Mouse (Mus musculus) cerebellum, adult 8-10 months (tissue): ENCODE measurements around the gene Lbhd1.
"Not testable (repeated sequence)": the region's sequence is repeated elsewhere in the genome, so short reads cannot be mapped to it uniquely, and the experiment has no call there.

ENCODE experiments used
- DNase-seq: peaks from one replicate; pipeline ENCODE4 v3.0.0; 2022

Lbhd1 gene

DNA sequence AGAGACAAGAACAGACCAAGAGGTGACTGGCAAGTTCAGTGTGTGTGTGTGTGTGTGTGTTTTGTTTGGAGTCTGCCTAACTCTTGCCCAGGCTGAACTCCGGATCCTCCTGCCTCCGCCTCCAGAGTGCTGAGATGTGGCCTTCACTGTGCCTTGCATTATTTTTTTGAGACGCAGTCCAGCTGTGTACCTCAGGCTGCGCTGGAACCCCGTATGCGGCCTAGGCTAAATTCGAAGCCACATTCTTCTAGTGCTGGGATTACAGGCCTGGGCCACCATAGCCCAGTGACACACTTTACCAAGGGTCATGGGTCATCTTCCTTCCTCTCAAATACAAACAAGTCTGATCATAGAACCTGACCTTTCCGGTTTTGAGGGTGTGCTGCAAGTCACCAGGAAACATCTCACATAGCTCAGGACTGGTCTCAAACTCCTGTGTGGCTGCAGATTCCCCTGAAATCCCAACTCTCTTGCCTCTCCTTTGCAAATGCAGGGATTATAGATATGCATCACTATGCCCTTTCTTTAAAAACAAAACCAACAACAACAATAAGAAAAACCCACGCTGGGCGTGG lies 11.2 kb upstream of the Lbhd1 start:
- DNase-seq = no peak

DNA sequence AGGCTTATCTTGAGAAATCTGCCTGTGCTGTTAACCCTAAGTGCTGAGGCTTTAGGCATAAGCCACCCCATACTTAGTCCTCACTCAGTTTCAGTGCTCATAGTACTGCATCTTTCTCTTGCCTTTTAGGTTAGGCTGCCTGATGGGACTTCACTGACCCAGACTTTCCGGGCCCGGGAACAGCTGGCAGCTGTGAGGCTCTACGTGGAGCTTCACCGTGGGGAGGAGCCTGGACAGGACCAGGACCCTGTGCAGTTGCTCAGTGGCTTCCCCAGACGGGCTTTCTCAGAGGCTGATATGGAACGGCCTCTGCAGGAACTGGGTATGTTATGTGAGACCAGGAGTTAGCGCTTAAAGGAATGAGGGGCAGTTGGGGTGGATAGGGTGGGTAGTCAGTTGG lies 8.5 kb upstream of the Lbhd1 start:
- no peak for DNase-seq

DNA sequence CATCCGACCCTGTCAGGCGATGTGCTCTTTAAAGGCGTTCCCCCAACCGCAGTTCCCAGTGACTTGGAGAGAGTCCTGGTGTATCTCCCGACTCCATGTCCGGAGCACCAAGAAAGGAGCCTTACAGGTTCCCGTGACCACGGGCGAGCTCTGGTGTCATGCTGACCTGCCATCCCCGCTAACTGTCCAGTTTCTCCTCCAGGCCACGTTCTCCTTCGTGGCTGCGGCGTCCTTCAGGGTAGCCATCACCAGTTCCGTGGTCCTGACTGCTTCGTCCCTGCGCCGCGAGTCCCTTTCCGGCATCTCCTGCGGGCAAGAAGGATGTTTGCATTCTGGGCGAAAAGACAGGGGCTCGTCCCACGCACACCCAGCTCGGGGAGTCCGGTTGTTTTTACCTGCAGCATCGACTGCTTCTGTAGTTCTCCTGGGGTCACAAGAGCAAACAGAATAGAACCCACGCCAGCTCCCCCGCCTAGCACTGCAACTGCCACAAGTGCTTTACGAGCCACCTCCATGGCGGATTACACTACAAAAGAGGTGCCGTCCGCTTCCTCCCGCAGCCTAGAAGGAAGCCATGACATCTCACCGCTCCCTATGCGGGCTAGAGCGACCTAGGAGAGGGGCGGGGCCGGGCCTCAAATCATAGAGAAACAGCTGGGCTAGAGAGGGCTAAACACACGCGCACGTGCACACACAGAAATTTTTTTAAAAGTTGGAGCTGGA lies 3.1 kb upstream of the Lbhd1 start, which contains the start of gene Uqcc3:
TSS of gene Uqcc3 (minus strand) at position 613 of the 723 bp plus-strand sequence.
- DNase-seq = peak; percentile 86

DNA sequence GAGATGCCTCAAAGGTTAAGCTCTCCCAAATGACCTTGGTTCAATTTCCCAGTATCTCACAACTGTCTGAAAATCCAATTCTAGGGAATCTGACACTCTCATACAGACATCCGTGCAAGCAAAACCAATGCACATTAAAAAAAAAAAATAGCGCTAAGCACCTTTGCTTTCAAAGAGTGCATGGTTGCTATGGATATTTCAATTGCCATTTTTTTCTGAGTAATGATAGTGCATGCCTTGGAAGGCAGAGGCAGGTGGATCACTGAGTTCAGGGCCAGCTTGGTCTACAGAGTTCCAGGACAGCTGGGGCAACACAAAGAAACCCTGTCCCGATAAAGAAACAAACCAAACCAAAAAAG lies 2.5 kb upstream of the Lbhd1 start:
- no peak for DNase-seq

DNA sequence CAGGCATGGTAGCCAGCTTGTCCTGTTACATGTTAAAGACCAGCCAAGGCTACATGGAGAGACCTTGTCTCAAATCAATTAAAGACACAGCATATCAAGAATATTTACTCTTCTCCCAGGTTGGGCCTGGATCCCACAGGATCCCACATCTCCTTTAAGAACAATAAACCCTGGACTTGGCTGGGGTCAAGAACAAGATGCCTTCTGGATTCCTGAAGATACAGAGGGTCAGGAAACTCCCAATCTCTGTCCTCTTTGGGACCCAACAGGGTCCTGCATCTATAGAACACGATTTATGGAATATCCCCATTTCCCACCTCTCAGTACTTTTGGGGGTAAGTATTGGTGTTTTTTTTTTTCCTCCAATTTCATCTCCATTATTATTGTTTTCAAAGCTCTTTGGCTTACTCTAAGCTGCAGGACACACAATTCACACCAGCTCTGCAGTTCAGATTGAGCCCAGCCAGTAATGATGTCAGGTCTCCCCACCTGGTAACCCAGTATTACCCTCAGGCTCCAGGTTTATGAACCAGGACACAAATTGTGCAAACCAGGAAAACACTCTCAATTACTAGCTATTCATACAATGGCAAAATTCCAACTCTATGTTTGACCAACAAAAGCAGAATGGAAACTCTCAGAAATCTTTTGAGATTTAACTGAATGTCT lies 3.5 kb downstream of the Lbhd1 start:
- no peak for DNase-seq

DNA sequence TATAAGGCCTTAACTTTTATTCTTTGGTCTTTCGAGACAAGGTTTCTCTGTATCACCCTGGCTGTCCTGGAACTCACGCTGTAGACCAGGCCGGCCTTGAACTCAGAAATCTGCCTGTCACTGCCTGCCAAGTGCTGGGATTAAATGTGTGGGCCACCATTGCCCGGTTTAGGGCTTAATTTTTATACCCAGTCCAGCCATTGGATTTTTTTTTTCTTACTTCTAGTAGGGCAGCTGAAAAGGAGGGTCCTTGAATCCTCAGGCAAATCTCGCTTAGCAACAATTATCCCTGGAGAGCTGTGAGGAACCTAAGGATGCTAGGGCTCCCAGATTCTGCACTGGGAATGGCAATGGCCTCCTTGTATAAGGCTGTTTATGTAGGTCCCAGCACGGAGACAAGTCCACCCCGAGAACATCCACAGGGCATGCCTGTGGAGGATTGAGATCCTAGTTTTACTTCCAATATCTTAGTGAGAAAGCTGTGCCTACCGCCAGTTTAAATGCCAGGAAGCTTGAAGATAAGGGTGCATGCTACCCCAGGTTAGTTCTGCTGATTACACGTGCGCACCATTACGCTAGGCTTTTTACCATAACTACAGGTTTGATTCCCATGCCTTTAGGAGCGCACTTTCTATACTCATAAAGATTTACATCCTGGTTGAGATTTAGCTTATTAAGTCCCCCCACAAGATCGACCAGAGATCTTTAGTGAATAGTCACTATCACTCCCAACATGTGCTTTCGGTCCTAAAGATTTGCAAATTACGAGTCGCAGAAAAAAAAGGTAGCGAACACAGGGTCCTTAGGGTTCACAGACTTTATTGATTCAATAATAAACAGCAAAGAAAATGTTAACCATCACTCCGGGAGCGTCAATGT lies 4.3 kb downstream of the Lbhd1 start:
- no peak for DNase-seq

DNA sequence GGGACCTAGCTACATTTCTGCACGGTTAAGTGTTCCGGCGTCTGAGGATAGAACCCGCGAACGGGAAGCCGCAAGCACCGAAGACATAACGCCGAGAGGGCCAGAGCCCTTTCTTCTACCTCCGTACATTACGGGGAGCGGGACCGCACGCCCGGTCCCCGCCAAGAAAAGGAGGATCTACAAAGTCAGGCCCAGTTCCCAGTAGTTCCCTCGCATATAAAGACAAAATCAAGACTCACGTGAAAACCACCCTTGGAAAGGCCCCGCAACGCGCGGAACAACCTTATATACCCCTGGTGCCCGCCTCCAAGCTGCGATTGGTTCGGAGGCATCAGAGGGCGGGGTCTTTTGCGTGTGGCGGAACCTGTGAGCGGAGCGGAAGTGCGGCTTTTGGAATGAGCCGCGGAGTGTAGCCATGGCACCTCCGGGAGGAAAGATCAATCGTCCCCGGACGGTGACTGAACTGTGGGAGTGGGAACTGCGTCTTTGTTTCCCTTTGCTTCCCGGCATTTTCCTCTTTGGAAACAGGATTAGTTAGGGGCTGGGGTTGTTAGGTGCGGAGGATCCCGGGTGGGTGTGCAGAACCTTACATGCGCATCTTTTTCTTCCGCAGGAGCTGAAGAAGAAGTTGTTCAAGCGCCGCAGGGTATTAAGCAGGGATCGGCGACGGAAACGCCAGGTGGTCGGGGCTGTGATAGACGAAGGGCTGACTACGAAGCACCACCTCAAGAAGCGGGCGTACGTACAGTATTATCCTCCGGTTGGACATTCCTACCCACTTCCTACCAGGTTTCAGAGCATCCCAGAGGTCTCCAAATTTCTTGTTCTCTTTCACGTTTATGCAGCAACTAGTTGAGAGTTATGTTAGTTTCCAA lies 5.2 kb downstream of the Lbhd1 start, which contains the start of the genes 1810009A15Rik and Gm49416:
TSS of gene 1810009A15Rik (plus strand) at position 343 of the 875 bp plus-strand sequence.
TSS of gene Gm49416 (plus strand) at position 416 of the 875 bp plus-strand sequence.
- DNase-seq = peak; percentile 92

DNA sequence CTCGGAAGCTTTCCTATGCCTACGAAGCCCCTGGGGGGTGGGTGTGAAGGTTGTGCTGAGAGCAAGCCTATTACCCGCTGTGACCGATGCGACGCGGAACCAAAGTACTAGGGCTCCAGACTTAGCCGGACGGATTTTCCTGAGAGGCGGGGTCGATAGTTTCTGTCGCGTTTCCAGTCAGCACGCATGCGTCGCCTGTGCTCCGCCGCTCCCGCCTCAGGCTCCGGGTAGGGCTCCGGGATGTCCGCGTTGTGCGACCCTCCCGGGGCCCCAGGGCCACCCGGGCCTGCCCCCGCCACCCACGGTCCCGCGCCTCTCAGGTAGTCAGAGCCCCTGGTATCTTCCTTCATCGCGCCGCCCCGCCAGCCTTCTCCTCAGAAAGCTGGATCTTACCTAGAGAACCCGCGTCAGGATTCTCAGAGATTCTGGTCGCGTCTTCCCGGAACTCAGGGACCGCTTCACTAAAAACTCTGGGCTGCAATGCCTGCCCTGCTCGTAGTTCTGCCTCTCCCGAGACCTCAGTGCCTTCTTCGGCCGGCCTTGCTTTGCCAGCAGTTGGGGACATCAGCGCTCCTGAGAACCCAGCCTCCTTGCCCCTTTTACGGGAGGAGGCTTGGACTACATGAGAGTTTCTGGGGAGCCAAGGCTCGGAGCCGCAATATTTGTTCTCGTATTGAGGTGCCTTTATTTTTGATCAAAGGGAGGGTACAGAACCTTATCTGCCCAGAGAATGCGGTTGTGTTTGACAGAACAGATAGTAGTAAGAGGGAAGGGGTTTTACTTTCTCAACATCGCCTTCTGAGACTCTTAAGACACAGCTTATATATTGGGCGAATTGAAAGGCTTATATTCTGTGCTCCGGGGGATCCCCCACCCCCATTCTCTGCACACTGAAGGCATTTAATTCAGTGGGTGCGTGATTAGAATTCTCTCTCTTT lies 9.6 kb downstream of the Lbhd1 start, which contains the start of gene Ints5:
TSS of gene Ints5 (plus strand) at position 177 of the 938 bp plus-strand sequence.
- DNase-seq = peak; percentile 84

DNA sequence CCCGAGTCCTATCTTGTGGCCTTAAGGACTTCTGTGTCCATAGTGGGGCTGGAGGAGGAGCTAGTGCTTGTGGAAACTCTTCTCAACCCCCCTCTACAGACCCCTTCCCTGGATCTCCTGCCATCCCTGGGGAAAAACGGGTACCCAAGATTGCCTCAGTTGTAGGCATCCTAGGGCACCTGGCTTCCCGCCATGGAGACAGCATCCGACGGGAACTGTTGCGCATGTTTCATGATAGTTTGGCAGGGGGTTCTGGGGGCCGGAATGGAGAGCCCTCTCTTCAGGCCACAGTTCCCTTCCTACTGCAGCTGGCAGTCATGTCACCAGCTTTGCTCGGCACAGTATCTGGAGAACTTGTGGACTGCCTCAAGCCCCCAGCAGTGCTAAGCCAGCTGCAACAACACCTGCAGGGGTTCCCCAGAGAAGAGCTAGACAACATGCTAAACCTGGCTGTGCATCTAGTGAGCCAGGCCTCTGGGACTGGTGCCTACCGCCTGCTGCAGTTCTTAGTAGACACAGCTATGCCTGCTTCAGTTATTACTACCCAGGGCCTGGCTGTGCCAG lies 11.9 kb downstream of the Lbhd1 start:
- DNase-seq = no peak

DNA sequence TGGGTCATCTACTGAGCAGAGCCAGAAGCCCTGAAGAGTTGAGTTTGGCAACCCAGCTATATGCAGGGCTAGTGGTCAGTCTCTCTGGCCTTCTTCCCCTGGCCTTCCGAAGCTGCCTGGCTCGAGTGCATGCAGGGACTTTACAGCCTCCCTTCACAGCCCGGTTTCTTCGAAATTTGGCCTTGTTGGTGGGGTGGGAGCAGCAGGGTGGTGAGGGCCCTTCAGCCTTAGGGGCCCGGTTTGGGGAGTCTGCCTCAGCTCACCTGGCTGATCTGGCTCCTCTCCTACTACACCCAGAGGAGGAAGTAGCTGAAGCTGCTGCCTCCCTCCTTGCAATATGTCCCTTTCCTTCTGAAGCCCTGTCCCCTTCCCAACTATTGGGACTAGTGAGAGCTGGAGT lies 12.7 kb downstream of the Lbhd1 start:
- not testable (repeated sequence) for DNase-seq

DNA sequence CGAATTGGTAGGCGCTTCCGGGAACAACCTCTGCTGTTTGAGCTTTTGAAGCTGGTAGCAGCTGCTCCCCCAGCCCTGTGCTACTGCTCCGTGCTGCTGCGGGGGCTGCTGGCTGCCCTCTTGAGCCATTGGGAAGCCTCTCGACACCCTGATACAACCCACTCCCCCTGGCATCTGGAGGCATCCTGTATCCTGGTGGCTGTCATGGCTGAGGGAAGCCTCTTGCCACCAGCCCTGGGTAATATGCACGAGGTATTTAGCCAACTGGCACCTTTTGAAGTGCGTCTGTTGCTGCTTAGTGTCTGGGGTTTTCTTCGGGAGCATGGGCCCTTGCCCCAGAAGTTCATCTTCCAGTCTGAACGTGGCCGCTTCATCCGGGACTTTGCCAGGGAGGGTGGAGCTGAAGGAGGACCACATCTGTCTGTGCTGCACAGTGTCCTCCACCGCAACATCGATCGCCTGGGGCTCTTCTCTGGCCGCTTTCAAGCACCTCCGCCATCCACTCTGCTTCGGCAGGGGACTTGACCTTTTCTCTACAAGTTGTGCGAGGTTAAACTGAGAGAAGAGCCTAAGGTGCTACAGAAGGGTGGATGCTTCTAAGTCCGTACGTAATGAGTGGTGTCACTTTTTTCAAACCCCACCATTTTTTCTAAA lies 13.8 kb downstream of the Lbhd1 start:
- not testable (repeated sequence) for DNase-seq

DNA sequence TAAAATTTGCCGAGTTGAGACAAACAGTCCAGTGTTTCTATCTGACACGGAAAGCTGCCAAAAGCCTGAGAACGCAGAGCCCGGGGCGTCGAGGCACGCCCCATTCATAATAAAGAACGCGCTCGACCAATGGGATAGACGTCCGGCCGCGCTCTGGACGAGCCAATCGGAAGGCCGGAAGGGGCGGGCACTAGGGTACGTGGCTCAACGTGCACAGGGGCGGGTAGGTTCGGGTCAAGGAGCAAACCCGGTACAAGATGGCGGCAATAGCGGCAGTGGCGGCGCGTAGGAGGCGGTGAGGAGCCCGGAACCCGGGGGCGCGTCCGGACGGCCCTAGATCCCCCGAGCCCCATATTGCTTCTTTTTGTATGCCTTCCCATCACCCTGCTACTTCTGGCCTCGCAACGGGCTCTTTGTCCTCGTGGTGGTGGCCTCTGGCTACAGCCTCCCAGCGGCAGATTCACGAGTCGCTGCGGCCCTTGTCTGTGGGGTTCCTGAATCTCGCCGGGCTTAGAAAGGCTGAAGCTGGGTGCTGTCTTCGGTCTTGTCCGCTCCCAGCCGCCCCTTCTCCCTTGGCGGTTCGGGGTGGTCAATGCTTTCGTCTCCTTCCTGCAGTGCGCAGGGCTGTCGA lies 14.4 kb downstream of the Lbhd1 start, which contains the start of gene Ganab:
TSS of gene Ganab (plus strand) at position 207 of the 631 bp plus-strand sequence.
- peak; percentile 93 for DNase-seq

DNA sequence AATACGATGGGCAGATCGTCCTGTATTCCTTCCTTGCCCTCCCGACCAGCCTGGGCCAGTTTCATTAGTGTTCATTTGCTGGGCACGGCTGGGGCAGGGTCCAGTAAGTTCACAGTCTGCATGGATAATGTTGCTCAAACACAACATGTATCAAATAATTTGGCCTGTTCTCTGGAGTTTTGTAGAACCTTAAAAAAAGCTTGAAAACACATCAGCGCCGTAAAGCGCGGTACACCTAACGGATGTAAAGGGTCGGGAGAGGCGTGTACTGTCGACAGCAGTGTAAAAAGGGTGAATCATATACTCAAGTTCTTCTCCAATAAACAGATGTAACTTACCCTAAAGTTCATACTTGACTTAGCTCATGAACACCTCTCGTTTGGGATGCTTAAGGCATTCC lies 15.0 kb downstream of the Lbhd1 start:
- no peak for DNase-seq

DNA sequence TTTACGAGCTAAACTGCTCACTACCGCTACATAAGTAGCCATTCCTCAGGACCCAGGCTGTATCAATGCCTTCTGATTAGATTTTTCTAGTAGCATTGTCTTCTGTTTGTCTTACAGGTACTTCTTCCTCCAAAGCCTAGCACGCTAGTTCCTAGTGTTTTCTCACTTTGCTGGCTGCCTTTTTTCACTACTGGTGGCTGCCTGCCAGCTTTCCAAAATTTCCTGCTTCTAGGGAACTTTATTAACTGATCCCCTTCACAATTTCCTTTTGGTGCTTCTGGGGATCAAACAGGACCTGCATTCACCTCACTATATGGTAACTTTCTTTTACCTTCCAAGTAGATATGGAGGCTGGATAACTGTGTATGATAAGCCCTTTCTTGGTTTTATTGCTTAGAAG lies 15.5 kb downstream of the Lbhd1 start:
- no peak for DNase-seq

DNA sequence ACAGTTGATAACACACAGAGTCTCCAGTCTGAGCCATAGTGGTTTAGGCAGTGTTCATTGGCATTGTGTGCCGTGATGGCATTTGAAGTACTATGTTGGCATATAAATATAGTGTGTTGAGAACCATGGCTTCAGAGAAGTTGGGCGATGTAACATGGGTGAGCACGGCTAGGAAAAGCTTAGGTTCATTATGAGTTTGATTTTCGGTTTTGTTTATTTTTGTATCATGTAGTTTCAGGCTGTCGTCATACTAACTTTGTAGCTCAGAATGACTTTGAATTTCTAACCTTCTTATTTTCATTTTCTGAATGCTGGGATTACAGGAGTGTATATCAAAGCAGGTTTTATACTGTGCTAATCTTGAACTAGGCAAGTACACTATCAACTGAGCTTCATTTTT lies 19.9 kb downstream of the Lbhd1 start:
- no peak for DNase-seq

DNA sequence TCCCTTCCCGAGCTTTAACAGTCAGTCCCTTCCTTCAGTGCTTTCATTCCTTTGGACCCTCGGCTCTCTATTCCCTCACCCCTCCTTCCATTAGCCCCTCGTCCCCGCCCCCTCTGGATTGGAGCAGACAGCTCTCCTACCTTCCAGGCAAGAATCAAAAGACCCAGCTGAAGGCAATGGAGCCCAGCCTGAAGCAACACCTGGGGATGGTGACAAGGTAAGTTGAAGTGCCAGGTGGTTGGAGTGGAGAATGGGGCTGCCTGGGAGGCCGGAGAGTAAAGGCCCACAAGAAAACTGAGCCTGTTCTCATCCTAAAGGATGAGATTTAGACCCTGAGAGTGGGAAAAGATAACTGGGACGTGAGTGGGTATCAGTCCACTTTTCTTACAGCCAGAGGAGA lies 25.0 kb downstream of the Lbhd1 start:
- DNase-seq = no peak

DNA sequence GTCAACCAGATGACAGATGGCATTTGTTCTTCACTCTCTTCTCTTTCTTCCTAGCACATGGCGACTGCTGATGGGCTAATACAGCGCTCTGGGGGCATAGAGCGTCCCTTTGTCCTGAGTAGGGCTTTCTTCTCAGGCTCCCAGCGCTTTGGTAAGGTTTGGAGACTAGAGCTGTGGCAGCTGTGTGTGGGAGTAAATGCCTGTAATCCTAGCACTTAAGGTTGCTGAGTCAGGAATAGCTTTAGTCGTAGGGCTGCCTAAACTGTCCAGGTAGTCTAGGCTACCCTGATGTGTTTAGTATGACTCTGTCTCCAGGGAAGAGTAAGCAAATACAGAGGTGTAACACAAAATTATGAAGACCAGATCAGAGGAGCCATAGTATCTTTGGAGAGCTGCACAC lies 28.3 kb downstream of the Lbhd1 start:
- no peak for DNase-seq

DNA sequence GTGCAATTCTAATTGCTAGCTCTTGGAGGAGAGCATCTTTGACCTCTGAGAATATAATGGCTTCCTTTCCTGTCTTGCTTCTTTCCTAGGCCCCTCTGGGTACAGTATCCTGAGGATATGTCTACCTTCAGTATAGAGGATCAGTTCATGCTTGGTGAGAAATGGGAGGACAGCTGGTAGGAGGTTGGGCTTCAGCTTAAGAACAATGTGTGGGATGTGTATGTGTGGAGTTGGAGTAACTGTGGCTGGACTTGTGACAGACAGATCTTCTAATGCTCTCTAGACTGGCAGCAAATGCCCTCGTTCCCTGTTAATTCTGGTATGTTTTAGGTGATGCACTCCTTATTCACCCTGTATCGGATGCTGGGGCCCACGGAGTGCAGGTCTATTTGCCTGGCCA lies 30.7 kb downstream of the Lbhd1 start:
- DNase-seq = no peak

DNA sequence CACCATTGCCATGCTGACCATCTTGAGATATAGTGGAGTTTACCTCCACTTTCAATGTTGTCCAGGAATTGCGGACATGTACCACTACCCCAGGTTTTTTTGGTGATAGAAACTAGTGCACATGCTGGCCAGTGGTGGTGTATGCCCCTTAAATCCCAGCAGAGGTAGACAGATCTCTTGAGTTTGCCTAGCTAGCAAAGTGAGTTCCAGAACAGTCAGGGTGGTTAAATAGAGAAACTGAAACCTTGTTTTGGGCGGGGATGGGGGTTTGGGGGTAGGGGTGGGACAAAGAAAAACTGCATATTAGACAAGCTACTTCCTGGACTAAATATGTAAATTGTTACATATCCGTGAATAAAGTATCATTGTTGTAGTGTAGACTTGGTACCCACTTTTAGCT lies 35.5 kb downstream of the Lbhd1 start:
- DNase-seq = no peak
